Mouse (Mus musculus): Measurements from ENCODE around the gene Synj2. TPM values are rescaled to one million over a fixed set of nuclear protein-coding genes. Genes with fewer than 3 reads are reported as not detected.

Gene Synj2
- polyA plus RNA-seq, 1 experiment from 2014 or later, result 2.4 TPM

- 62% methylated on average over 3 of the region's 3 CpGs for WGBS
- Histone ChIP-seq H3K4me3 (replicated peaks; ENCODE audit: low read depth, low read length) (no peak overlapping the region), H3K4me2 (ENCODE audit: low read length) (no peak overlapping the region), H3K4me1 (replicated peaks; ENCODE audit: insufficient read depth, low read length) (peaks cover 8% of the 10 kb centered on the region; the same call in 1 of the 2 replicates), H3K9ac (ENCODE audit: low read depth, low read length) (no peak overlapping the region), H3K27me3 (ENCODE audit: insufficient read depth, low read length) (no peaks in the 10 kb centered on the region), H3K9me3 (replicated peaks; ENCODE audit: low read length) (no peaks in the 10 kb centered on the region), H3K27ac (no peak overlapping the region), H3K36me3 (ENCODE audit: insufficient read depth, low read length) (no peaks in the 10 kb centered on the region)
- peak; percentile 72 for DNase-seq (ENCODE audit: low spot score)
- ATAC-seq (replicated peaks; ENCODE audit: low FRiP score, low read depth), result no peak
- TF ChIP-seq CTCF (IDR thresholded peaks at IDR 0.05; ENCODE audit: low read depth), result peak; percentile 54
Measured at GRCm38 (mm10) chr17:5993581-5994260, 52.6 kb downstream of the Synj2 start.

GRCm38 (mm10) chr17:5994606-5995005 is 53.5 kb downstream of the Synj2 start:
- ATAC-seq (replicated peaks; ENCODE audit: low FRiP score, low read depth), result no peak
- H3K27ac ChIP-seq, result no peak overlapping the region
- H3K9me3 ChIP-seq (replicated peaks; ENCODE audit: low read length), result no peaks in the 10 kb centered on the region
- H3K4me1 ChIP-seq (replicated peaks; ENCODE audit: insufficient read depth, low read length), result peaks cover 8% of the 10 kb centered on the region; the same call in 1 of the 2 replicates
- WGBS, result 52% methylated on average over 6 of the region's 6 CpGs
- H3K9ac ChIP-seq (ENCODE audit: low read depth, low read length), result no peak overlapping the region
- H3K36me3 ChIP-seq (ENCODE audit: insufficient read depth, low read length), result no peaks in the 10 kb centered on the region
- H3K27me3 ChIP-seq (ENCODE audit: insufficient read depth, low read length), result no peaks in the 10 kb centered on the region
- no peak overlapping the region for H3K4me2 ChIP-seq (ENCODE audit: low read length)
- no peak overlapping the region for H3K4me3 ChIP-seq (replicated peaks; ENCODE audit: low read depth, low read length)
- no peak for DNase-seq (ENCODE audit: low spot score)
- TF ChIP-seq CTCF (IDR thresholded peaks at IDR 0.05; ENCODE audit: low read depth), result no peak

- Histone ChIP-seq H3K36me3 (ENCODE audit: insufficient read depth, low read length) (no peaks in the 10 kb centered on the region), H3K4me3 (replicated peaks; ENCODE audit: low read depth, low read length) (no peak overlapping the region), H3K9ac (ENCODE audit: low read depth, low read length) (no peak overlapping the region), H3K27me3 (ENCODE audit: insufficient read depth, low read length) (no peaks in the 10 kb centered on the region), H3K9me3 (replicated peaks; ENCODE audit: low read length) (no peaks in the 10 kb centered on the region), H3K4me2 (ENCODE audit: low read length) (no peak overlapping the region), H3K4me1 (replicated peaks; ENCODE audit: insufficient read depth, low read length) (peaks cover 8% of the 10 kb centered on the region; the same call in 1 of the 2 replicates), H3K27ac (no peak overlapping the region)
- no peak for TF ChIP-seq CTCF (IDR thresholded peaks at IDR 0.05; ENCODE audit: low read depth)
- ATAC-seq (replicated peaks; ENCODE audit: low FRiP score, low read depth) (no peak), DNase-seq (ENCODE audit: low spot score) (no peak)
- 60% methylated on average over 14 of the region's 14 CpGs for WGBS
Measured at GRCm38 (mm10) chr17:5996589-5996988, 55.5 kb downstream of the Synj2 start.

GRCm38 (mm10) chr17:5997380-5998234 is 56.5 kb downstream of the Synj2 start:
- Histone ChIP-seq H3K4me1 (replicated peaks; ENCODE audit: insufficient read depth, low read length) (peaks cover 8% of the 10 kb centered on the region; the same call in 1 of the 2 replicates), H3K4me2 (ENCODE audit: low read length) (no peak overlapping the region), H3K4me3 (replicated peaks; ENCODE audit: low read depth, low read length) (no peak overlapping the region), H3K27ac (no peak overlapping the region), H3K9ac (ENCODE audit: low read depth, low read length) (no peak overlapping the region), H3K36me3 (ENCODE audit: insufficient read depth, low read length) (no peaks in the 10 kb centered on the region), H3K9me3 (replicated peaks; ENCODE audit: low read length) (no peaks in the 10 kb centered on the region), H3K27me3 (ENCODE audit: insufficient read depth, low read length) (no peaks in the 10 kb centered on the region)
- no peak for DNase-seq (ENCODE audit: low spot score)
- TF ChIP-seq CTCF (IDR thresholded peaks at IDR 0.05; ENCODE audit: low read depth), result no peak
- 56% methylated on average over 16 of the region's 16 CpGs for WGBS
- ATAC-seq (replicated peaks; ENCODE audit: low FRiP score, low read depth), result 0 out of 2 replicates have a peak, but pooled peaks have one; percentile 19

GRCm38 (mm10) chr17:5998235-5998500 is 57.1 kb downstream of the Synj2 start:
- no peaks in the 10 kb centered on the region for H3K9me3 ChIP-seq (replicated peaks; ENCODE audit: low read length)
- no peak for TF ChIP-seq CTCF (IDR thresholded peaks at IDR 0.05; ENCODE audit: low read depth)
- H3K4me2 ChIP-seq (ENCODE audit: low read length), result no peak overlapping the region
- no peak overlapping the region for H3K9ac ChIP-seq (ENCODE audit: low read depth, low read length)
- H3K27me3 ChIP-seq (ENCODE audit: insufficient read depth, low read length), result no peaks in the 10 kb centered on the region
- H3K4me3 ChIP-seq (replicated peaks; ENCODE audit: low read depth, low read length), result no peak overlapping the region
- H3K4me1 ChIP-seq (replicated peaks; ENCODE audit: insufficient read depth, low read length), result peaks cover 8% of the 10 kb centered on the region; the same call in 1 of the 2 replicates
- no peak overlapping the region for H3K27ac ChIP-seq
- ATAC-seq (replicated peaks; ENCODE audit: low FRiP score, low read depth) (no peak), DNase-seq (ENCODE audit: low spot score) (no peak)
- H3K36me3 ChIP-seq (ENCODE audit: insufficient read depth, low read length), result no peaks in the 10 kb centered on the region

- 73% methylated on average over 5 of the region's 5 CpGs for WGBS
- H3K27ac ChIP-seq, result no peak overlapping the region
- H3K4me1 ChIP-seq (replicated peaks; ENCODE audit: insufficient read depth, low read length), result 0 out of 2 replicates have a peak, but pooled peaks cover 8% of the 10 kb centered on the region
- ATAC-seq (replicated peaks; ENCODE audit: low FRiP score, low read depth), result no peak
- H3K9ac ChIP-seq (ENCODE audit: low read depth, low read length), result no peak overlapping the region
- H3K4me3 ChIP-seq (replicated peaks; ENCODE audit: low read depth, low read length), result no peak overlapping the region
- H3K27me3 ChIP-seq (ENCODE audit: insufficient read depth, low read length), result no peaks in the 10 kb centered on the region
- no peaks in the 10 kb centered on the region for H3K9me3 ChIP-seq (replicated peaks; ENCODE audit: low read length)
- no peak for DNase-seq (ENCODE audit: low spot score)
- no peak for TF ChIP-seq CTCF (IDR thresholded peaks at IDR 0.05; ENCODE audit: low read depth)
- no peaks in the 10 kb centered on the region for H3K36me3 ChIP-seq (ENCODE audit: insufficient read depth, low read length)
- H3K4me2 ChIP-seq (ENCODE audit: low read length), result no peak overlapping the region
Measured at GRCm38 (mm10) chr17:5999039-5999543, 58.0 kb downstream of the Synj2 start.
